In the genomic region with DNA sequence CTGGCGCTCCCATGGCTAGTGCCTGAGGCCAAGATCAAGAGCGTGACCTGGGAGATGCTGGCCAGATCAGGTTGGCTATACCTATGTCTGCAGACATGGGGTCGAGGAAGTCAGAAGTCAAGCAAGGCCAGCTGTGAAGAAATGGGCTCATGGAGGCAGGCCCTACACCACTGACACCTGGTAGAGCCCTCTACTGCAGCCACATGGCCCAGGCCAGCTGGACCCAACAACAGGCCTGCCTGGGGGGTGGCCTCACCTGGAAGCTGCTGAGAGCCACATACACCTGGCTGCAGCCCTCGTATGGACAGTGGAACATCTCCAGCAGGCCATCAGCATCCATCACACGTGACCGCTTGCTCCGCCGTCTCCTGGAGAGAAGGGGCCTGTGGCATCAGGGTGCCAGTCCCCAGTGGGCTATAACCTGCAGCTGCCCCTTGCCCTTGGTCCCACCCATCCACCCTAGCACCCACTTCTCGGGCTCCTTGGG, we compare ENCODE assay signal across 10 mouse cellular contexts.
"Had no signal": no experiment of that assay in that cellular context is flagged by ENCODE, and none has a peak within 500 bp of the region (broad histone marks: within the 10 kb centered on the region; RNA-seq: fewer than 3 reads in every experiment).

No protein-coding gene starts in this region.

- ATAC-seq: inflammation-experienced regulatory T-cells, adult 6 months; intestine, embryonic 15.5 days; intestine, postnatal 0 days had no signal

- DNase-seq: gastrocnemius, postnatal 10 days; gastrocnemius, postnatal 25 days; heart, postnatal 4 days; kidney, postnatal 10 days; kidney, postnatal 4 days; liver; liver, embryonic 13.5 days had no signal
